Mouse (Mus musculus): Measurements from ENCODE around the gene Wwox. TPM values are rescaled to one million over a fixed set of nuclear protein-coding genes. Genes with fewer than 3 reads are reported as not detected.

Wwox gene
- polyA plus RNA-seq, 1 experiment from 2014 or later = 16.3 TPM

DNA sequence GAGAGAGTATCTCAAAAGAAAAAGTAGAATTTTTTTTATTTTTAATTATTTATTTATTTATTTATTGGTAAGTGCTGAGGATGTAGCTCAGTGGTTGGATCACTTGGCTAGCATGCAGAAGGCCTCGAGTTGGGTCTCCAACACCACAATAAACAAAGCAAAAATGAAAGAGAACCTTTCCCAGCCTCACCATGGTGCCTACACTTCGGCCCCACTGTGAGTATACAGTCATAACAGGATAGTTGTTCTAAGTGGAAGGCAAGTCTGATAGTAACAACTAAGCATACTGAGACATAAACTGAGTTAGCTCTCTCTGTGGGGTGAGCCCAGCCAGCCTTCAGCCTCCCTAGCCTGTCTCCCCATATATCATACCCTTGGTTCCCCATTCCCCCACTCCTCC lies 672.6 kb downstream of the Wwox start:
- Histone ChIP-seq H3K4me3 (replicated peaks; ENCODE audit: low read depth, low read length) (no peak overlapping the region), H3K9me3 (replicated peaks; ENCODE audit: low read length) (no peaks in the 10 kb centered on the region), H3K27me3 (ENCODE audit: insufficient read depth, low read length) (no peaks in the 10 kb centered on the region), H3K4me2 (ENCODE audit: low read length) (no peak overlapping the region), H3K9ac (ENCODE audit: low read depth, low read length) (no peak overlapping the region), H3K4me1 (replicated peaks; ENCODE audit: insufficient read depth, low read length) (no peaks in the 10 kb centered on the region), H3K27ac (no peak overlapping the region), H3K36me3 (ENCODE audit: insufficient read depth, low read length) (no peaks in the 10 kb centered on the region)
- no peak for TF ChIP-seq CTCF (IDR thresholded peaks at IDR 0.05; ENCODE audit: low read depth)
- DNase-seq (ENCODE audit: low spot score) (no peak), ATAC-seq (replicated peaks; ENCODE audit: low FRiP score, low read depth) (no peak)
- 100% methylated on average over 2 of the region's 2 CpGs for WGBS

DNA sequence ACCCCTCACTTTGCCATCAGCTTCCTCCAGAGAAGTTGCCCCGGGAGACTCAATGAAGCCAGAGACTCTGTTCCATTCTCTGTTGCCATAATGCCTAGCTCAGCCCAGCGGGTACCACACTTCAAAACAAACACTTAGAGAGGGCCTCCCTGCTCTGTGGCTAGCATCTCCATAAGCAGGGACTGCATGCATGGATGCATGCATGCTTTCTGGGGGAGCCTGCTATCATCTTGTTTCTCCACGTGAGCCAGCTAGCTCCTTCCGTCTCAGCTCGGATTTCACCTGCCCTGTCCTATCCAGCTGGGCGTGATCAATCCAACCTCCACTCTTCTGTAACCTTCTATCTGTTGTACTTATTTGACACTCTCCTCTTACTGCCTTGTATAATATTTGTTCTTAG lies 675.0 kb downstream of the Wwox start:
- no peak for TF ChIP-seq CTCF (IDR thresholded peaks at IDR 0.05; ENCODE audit: low read depth)
- 22% methylated on average over 6 of the region's 6 CpGs for WGBS
- peak; percentile 57 for DNase-seq (ENCODE audit: low spot score)

DNA sequence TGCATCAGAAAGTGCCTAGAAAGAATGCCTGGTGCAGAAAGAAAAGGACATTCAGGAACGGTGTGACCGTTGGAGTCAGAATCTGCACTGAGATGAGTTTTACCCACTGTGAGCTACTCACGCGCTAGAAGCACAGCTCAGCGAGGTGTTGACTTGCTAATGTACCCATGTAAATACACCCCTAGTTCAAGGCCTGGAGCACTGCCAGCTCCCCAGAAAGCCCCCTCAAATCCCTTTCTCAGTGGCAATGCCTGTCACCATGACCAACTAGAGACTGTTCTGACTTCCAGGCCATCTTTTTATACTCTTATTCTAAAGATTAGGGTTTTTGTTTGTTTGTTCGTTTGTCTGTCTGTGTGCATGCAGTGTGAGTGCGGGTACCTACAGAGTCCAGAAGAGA lies 686.6 kb downstream of the Wwox start:
- no peak for ATAC-seq (replicated peaks; ENCODE audit: low FRiP score, low read depth)
- Histone ChIP-seq H3K4me2 (ENCODE audit: low read length) (no peak overlapping the region), H3K9me3 (replicated peaks; ENCODE audit: low read length) (no peaks in the 10 kb centered on the region), H3K9ac (ENCODE audit: low read depth, low read length) (no peak overlapping the region), H3K27ac (no peak overlapping the region), H3K27me3 (ENCODE audit: insufficient read depth, low read length) (no peaks in the 10 kb centered on the region), H3K4me3 (replicated peaks; ENCODE audit: low read depth, low read length) (no peak overlapping the region), H3K4me1 (replicated peaks; ENCODE audit: insufficient read depth, low read length) (no peaks in the 10 kb centered on the region), H3K36me3 (ENCODE audit: insufficient read depth, low read length) (no peaks in the 10 kb centered on the region)
- 78% methylated on average over 7 of the region's 7 CpGs for WGBS
- DNase-seq (ENCODE audit: low spot score) = no peak
- TF ChIP-seq CTCF (IDR thresholded peaks at IDR 0.05; ENCODE audit: low read depth) = no peak

More for the DNA sequence above, 675.0 kb downstream of the Wwox start:
- Histone ChIP-seq H3K27me3 (ENCODE audit: insufficient read depth, low read length) (no peaks in the 10 kb centered on the region), H3K36me3 (ENCODE audit: insufficient read depth, low read length) (no peaks in the 10 kb centered on the region), H3K27ac (no peak overlapping the region), H3K4me1 (replicated peaks; ENCODE audit: insufficient read depth, low read length) (no peaks in the 10 kb centered on the region), H3K4me3 (replicated peaks; ENCODE audit: low read depth, low read length) (no peak overlapping the region), H3K9me3 (replicated peaks; ENCODE audit: low read length) (no peaks in the 10 kb centered on the region), H3K4me2 (ENCODE audit: low read length) (no peak overlapping the region), H3K9ac (ENCODE audit: low read depth, low read length) (no peak overlapping the region)
- peak; percentile 33; the same call in 1 of the 2 replicates for ATAC-seq (replicated peaks; ENCODE audit: low FRiP score, low read depth)

DNA sequence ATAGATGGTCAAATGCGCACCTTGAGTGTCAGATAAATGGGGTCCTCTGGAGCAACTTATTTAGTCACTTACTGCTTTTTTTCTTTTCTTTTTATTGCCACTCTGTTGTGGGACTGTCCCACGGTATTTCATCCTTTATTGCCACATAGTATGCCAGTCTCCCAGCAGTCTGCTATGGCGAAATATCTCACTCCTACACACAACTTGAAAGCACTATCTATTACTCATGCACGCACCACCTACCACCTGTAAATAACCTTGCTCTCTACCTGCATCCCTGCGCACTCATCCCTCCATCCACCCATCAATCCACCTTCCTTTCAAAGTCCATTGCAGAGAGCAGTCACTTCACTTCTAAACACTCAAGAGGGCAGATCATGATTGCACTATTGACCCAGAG lies 687.2 kb downstream of the Wwox start:
- no peaks in the 10 kb centered on the region for H3K36me3 ChIP-seq (ENCODE audit: insufficient read depth, low read length)
- no peak overlapping the region for H3K9ac ChIP-seq (ENCODE audit: low read depth, low read length)
- WGBS = 62% methylated on average over 5 of the region's 5 CpGs
- no peak overlapping the region for H3K4me3 ChIP-seq (replicated peaks; ENCODE audit: low read depth, low read length)
- H3K4me2 ChIP-seq (ENCODE audit: low read length) = no peak overlapping the region
- TF ChIP-seq CTCF (IDR thresholded peaks at IDR 0.05; ENCODE audit: low read depth) = no peak
- no peaks in the 10 kb centered on the region for H3K9me3 ChIP-seq (replicated peaks; ENCODE audit: low read length)
- no peaks in the 10 kb centered on the region for H3K27me3 ChIP-seq (ENCODE audit: insufficient read depth, low read length)
- H3K27ac ChIP-seq = no peak overlapping the region
- no peak for DNase-seq (ENCODE audit: low spot score)
- no peaks in the 10 kb centered on the region for H3K4me1 ChIP-seq (replicated peaks; ENCODE audit: insufficient read depth, low read length)
- no peak for ATAC-seq (replicated peaks; ENCODE audit: low FRiP score, low read depth)

DNA sequence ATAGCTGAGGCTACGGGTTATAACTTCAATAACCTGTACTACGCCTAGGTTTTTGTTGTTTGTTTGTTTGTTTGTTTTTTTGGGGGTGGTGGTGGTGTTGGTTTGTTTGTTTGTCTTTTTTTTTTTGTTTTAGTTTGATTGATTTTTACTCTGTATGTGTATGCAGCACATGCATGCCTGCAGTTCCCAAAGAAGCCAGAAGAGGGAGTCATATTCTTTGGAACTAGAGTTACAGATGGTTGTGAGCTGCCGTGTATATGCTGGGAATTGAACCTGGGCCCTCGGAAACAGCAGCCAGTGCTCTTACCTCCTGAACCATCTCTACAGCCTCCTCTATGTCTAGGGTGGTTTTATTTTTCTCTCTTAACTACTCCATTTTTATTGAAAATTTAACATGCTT lies 689.9 kb downstream of the Wwox start:
- no peaks in the 10 kb centered on the region for H3K4me1 ChIP-seq (replicated peaks; ENCODE audit: insufficient read depth, low read length)
- no peak overlapping the region for H3K9ac ChIP-seq (ENCODE audit: low read depth, low read length)
- TF ChIP-seq CTCF (IDR thresholded peaks at IDR 0.05; ENCODE audit: low read depth) = peak; percentile 18; the same call in 1 of the 2 replicates
- ATAC-seq (replicated peaks; ENCODE audit: low FRiP score, low read depth) = no peak
- 96% methylated on average over 4 of the region's 4 CpGs for WGBS
- DNase-seq (ENCODE audit: low spot score) = no peak
- H3K9me3 ChIP-seq (replicated peaks; ENCODE audit: low read length) = no peaks in the 10 kb centered on the region
- no peak overlapping the region for H3K4me3 ChIP-seq (replicated peaks; ENCODE audit: low read depth, low read length)
- H3K27ac ChIP-seq = no peak overlapping the region
- H3K4me2 ChIP-seq (ENCODE audit: low read length) = no peak overlapping the region
- H3K36me3 ChIP-seq (ENCODE audit: insufficient read depth, low read length) = no peaks in the 10 kb centered on the region
- H3K27me3 ChIP-seq (ENCODE audit: insufficient read depth, low read length) = no peaks in the 10 kb centered on the region

DNA sequence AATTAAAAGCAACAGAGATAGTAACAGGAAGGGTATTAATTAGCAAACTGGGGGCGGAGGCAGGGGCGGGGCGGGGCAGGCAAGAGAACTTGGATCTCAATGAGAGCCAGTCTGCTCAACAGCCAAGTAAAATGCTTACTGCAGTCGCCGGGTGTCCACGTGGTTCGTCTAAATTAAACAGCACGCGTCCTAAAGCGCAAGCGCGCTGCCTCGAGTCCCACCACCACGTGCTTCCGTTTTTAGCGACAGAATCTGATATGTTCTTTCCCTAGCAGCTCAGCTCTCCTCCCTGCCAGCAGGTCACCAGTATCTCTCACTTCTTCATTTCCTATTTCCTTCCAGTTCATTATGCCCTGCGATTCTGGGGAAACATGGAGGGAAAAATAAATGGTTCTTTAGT lies 693.7 kb downstream of the Wwox start:
- ATAC-seq (replicated peaks; ENCODE audit: low FRiP score, low read depth) (no peak), DNase-seq (ENCODE audit: low spot score) (no peak)
- Histone ChIP-seq H3K4me3 (replicated peaks; ENCODE audit: low read depth, low read length) (no peak overlapping the region), H3K9me3 (replicated peaks; ENCODE audit: low read length) (no peaks in the 10 kb centered on the region; the same call in 1 of the 2 replicates), H3K9ac (ENCODE audit: low read depth, low read length) (no peak overlapping the region), H3K4me2 (ENCODE audit: low read length) (no peak overlapping the region), H3K36me3 (ENCODE audit: insufficient read depth, low read length) (no peaks in the 10 kb centered on the region), H3K4me1 (replicated peaks; ENCODE audit: insufficient read depth, low read length) (no peaks in the 10 kb centered on the region), H3K27ac (no peak overlapping the region), H3K27me3 (ENCODE audit: insufficient read depth, low read length) (no peaks in the 10 kb centered on the region)
- no peak for TF ChIP-seq CTCF (IDR thresholded peaks at IDR 0.05; ENCODE audit: low read depth)
- 71% methylated on average over 17 of the region's 17 CpGs for WGBS

DNA sequence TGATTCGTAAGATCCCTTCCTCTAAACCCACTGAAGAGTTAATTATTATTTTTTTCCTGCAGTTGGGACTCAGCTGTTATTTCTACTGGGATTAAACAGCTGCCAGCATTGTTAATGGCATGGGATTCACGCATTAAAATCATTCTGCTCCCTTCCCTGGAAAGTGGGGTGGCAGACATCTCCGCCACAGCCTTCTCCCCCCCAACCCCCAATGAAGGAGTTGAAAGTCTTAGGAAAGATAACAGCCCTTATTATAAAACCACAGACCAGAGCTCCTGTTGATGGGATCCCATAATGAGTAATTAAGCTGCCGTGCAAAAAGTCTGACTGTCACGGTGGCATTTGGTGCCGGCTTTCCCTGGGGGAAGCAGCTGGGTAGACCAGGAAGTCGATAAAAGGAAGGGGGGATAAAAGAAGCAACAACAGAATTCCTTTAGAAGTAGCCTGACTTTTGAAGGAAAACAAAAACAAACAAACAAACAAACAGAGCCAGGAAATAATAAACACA lies 694.3 kb downstream of the Wwox start:
- no peaks in the 10 kb centered on the region for H3K36me3 ChIP-seq (ENCODE audit: insufficient read depth, low read length)
- no peak overlapping the region for H3K27ac ChIP-seq
- ATAC-seq (replicated peaks; ENCODE audit: low FRiP score, low read depth) (no peak), DNase-seq (ENCODE audit: low spot score) (no peak)
- TF ChIP-seq CTCF (IDR thresholded peaks at IDR 0.05; ENCODE audit: low read depth) = no peak
- H3K4me3 ChIP-seq (replicated peaks; ENCODE audit: low read depth, low read length) = no peak overlapping the region
- no peak overlapping the region for H3K4me2 ChIP-seq (ENCODE audit: low read length)
- no peaks in the 10 kb centered on the region for H3K4me1 ChIP-seq (replicated peaks; ENCODE audit: insufficient read depth, low read length)
- no peaks in the 10 kb centered on the region; the same call in 1 of the 2 replicates for H3K9me3 ChIP-seq (replicated peaks; ENCODE audit: low read length)
- H3K27me3 ChIP-seq (ENCODE audit: insufficient read depth, low read length) = no peaks in the 10 kb centered on the region
- H3K9ac ChIP-seq (ENCODE audit: low read depth, low read length) = no peak overlapping the region
- 29% methylated on average over 7 of the region's 7 CpGs for WGBS

Data from kidney, postnatal 0 days (tissue).